Mouse (Mus musculus): Measurements from ENCODE around the gene Ttll5.

Ttll5 gene

GRCm38 (mm10) chr12:85930713-85931112 lies 106.3 kb downstream of the Ttll5 start:
- no peak for DNase-seq (ENCODE audit: low spot score)

- no peak for DNase-seq (ENCODE audit: low spot score)
Measured at GRCm38 (mm10) chr12:85933241-85933640, 108.8 kb downstream of the Ttll5 start.

GRCm38 (mm10) chr12:85937384-85937783 lies 112.9 kb downstream of the Ttll5 start:
- DNase-seq (ENCODE audit: low spot score) = no peak

GRCm38 (mm10) chr12:85943456-85943855 lies 119.0 kb downstream of the Ttll5 start:
- DNase-seq (ENCODE audit: low spot score) = no peak

GRCm38 (mm10) chr12:85944419-85944818 lies 120.0 kb downstream of the Ttll5 start:
- DNase-seq (ENCODE audit: low spot score) = no peak

GRCm38 (mm10) chr12:85947161-85947560 lies 122.7 kb downstream of the Ttll5 start:
- no peak for DNase-seq (ENCODE audit: low spot score)

- no peak for DNase-seq (ENCODE audit: low spot score)
Measured at GRCm38 (mm10) chr12:85949667-85950066, 125.2 kb downstream of the Ttll5 start.

GRCm38 (mm10) chr12:85950371-85950770 lies 125.9 kb downstream of the Ttll5 start:
- DNase-seq (ENCODE audit: low spot score) = no peak

GRCm38 (mm10) chr12:85951036-85951435 lies 126.6 kb downstream of the Ttll5 start:
- DNase-seq (ENCODE audit: low spot score) = no peak

GRCm38 (mm10) chr12:85951822-85952221 lies 127.4 kb downstream of the Ttll5 start:
- DNase-seq (ENCODE audit: low spot score) = no peak

GRCm38 (mm10) chr12:85952349-85952748 lies 127.9 kb downstream of the Ttll5 start:
- DNase-seq (ENCODE audit: low spot score) = no peak

- DNase-seq (ENCODE audit: low spot score) = no peak
Measured at GRCm38 (mm10) chr12:85954167-85954566, 129.7 kb downstream of the Ttll5 start.

- DNase-seq (ENCODE audit: low spot score) = no peak
Measured at GRCm38 (mm10) chr12:85955062-85955461, 130.6 kb downstream of the Ttll5 start.

GRCm38 (mm10) chr12:85955690-85956089 lies 131.2 kb downstream of the Ttll5 start:
- DNase-seq (ENCODE audit: low spot score) = no peak

GRCm38 (mm10) chr12:85956251-85956650 lies 131.8 kb downstream of the Ttll5 start:
- DNase-seq (ENCODE audit: low spot score) = no peak

GRCm38 (mm10) chr12:85958460-85958859 lies 134.0 kb downstream of the Ttll5 start:
- no peak for DNase-seq (ENCODE audit: low spot score)

GRCm38 (mm10) chr12:85959822-85960501 lies 135.5 kb downstream of the Ttll5 start:
- no peak for DNase-seq (ENCODE audit: low spot score)

- DNase-seq (ENCODE audit: low spot score) = no peak
Measured at GRCm38 (mm10) chr12:85960699-85961098, 136.2 kb downstream of the Ttll5 start.

- DNase-seq (ENCODE audit: low spot score) = no peak
Measured at GRCm38 (mm10) chr12:85963160-85963559, 138.7 kb downstream of the Ttll5 start.

- DNase-seq (ENCODE audit: low spot score) = peak; percentile 7
Measured at GRCm38 (mm10) chr12:85963699-85964098, 139.2 kb downstream of the Ttll5 start.

- no peak for DNase-seq (ENCODE audit: low spot score)
Measured at GRCm38 (mm10) chr12:85964436-85964835, 140.0 kb downstream of the Ttll5 start.

- no peak for DNase-seq (ENCODE audit: low spot score)
Measured at GRCm38 (mm10) chr12:85967812-85968211, 143.4 kb downstream of the Ttll5 start.

GRCm38 (mm10) chr12:85968409-85968808 lies 143.9 kb downstream of the Ttll5 start:
- no peak for DNase-seq (ENCODE audit: low spot score)

- DNase-seq (ENCODE audit: low spot score) = no peak
Measured at GRCm38 (mm10) chr12:85969571-85969970, 145.1 kb downstream of the Ttll5 start.

Measured in MN1 (cell line).